Mouse (Mus musculus) E14TG2a.4 (cell line): Measurements from ENCODE around the gene Nek10.
"Not testable (repeated sequence)": the region's sequence is repeated elsewhere in the genome, so short reads cannot be mapped to it uniquely, and the experiment has no call there.

Experiments
- H3K27me3 ChIP-seq: 2 replicates; pipeline ENCODE4 v1.6.1; 2014; ENCODE audit warnings: low read length, control low read depth; ENCODE audit not compliant: insufficient read depth
- H3K36me3 ChIP-seq: 2 replicates; pipeline ENCODE4 v1.6.1; 2014; ENCODE audit warnings: low read length, control low read depth; ENCODE audit not compliant: insufficient read depth
- H3K4me1 ChIP-seq: replicated peaks from 2 replicates; pipeline ENCODE4 v1.6.1; 2014; ENCODE audit warnings: low read depth, low read length, control low read depth
- H3K4me3 ChIP-seq: replicated peaks from 2 replicates; pipeline ENCODE4 v1.5.1; 2014; ENCODE audit warnings: mild to moderate bottlenecking, low read length
- H3K9me3 ChIP-seq: 2 replicates; pipeline ENCODE4 v1.6.1; 2014; ENCODE audit warnings: low read length, control low read depth
- CTCF ChIP-seq: conservative IDR thresholded peaks from 2 replicates; pipeline ENCODE4 v1.5.1; 2014; ENCODE audit warnings: low read length
- NANOG ChIP-seq: IDR thresholded peaks from 2 replicates; pipeline ENCODE4 v1.6.1; 2014; ENCODE audit warnings: borderline replicate concordance, low read length, mixed read lengths
- POU5F1 ChIP-seq: IDR thresholded peaks from 2 replicates; pipeline ENCODE4 v1.6.1; 2014; ENCODE audit warnings: low read length, borderline replicate concordance

Gene Nek10

DNA sequence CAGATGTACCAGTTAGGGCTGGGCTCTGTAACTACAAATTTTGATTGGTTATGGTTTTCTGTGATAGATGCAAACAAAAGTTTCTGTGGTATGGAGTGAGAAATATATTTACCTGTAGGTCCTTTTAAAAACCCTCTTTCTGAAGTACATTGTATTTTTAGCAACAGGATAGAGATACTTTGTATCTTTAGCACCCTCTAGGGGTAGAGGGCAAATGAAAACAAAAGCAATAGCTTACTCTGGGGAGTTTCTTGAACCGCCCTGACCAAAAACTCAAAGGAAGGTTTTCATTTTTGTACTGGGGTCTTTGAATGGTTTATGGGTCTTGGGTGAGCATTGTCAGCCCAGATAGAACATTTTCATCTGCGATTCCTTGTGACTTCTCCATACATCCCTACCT, 188.4 kb downstream of the Nek10 start:
- no peaks in the 10 kb centered on the region for H3K9me3 ChIP-seq
- no peaks in the 10 kb centered on the region for H3K27me3 ChIP-seq
- H3K4me1 ChIP-seq: peaks cover 9% of the 10 kb centered on the region
- H3K36me3 ChIP-seq: no peaks in the 10 kb centered on the region
- TF ChIP-seq NANOG (no peak), POU5F1 (no peak), CTCF (no peak)
- no peak overlapping the region for H3K4me3 ChIP-seq

DNA sequence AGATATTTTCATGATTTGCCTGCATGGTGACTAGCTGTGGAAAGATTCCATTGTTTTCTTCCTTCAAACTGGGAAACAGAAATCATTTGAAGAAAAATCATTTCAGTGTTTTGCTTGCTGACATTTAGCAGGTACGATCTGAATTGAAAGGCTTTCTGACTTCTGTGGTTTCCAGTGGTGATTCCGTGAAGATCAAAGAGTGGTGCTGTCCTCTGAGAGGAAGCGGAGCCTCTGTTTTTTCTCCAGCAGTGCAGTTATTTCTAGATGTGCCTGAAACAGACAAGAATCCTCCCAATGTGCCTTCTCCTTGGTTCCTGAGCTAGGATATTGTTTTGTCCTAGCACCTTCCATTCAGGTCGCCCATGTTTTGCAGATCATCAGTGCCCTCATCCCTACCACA, 208.2 kb downstream of the Nek10 start:
- Histone ChIP-seq H3K36me3 (no peaks in the 10 kb centered on the region), H3K4me3 (no peak overlapping the region), H3K27me3 (no peaks in the 10 kb centered on the region), H3K9me3 (no peaks in the 10 kb centered on the region), H3K4me1 (no peaks in the 10 kb centered on the region)
- no peak for TF ChIP-seq NANOG
- no peak for TF ChIP-seq POU5F1
- no peak for TF ChIP-seq CTCF

DNA sequence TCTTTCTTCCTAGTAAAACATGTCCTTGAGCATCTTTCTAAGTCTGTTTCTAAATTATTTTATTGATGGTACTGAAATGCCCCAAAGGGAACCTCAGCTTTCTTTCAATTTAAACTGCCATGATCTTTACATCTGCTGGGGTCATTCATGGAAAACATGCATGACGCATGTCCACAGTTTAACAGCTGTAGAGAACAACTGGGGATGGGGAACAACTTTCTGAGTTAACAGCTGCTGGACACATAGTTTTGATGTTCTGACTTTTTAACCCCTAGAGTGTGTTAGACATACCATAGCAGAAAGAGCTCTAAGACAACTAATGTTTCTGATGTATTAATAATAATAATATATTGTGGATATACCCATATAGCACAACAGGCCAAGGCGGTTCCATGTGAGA, 211.6 kb downstream of the Nek10 start:
- Histone ChIP-seq H3K4me3 (no peak overlapping the region), H3K36me3 (no peaks in the 10 kb centered on the region), H3K4me1 (no peaks in the 10 kb centered on the region), H3K9me3 (no peaks in the 10 kb centered on the region), H3K27me3 (no peaks in the 10 kb centered on the region)
- no peak for TF ChIP-seq POU5F1
- no peak for TF ChIP-seq NANOG
- no peak for TF ChIP-seq CTCF

DNA sequence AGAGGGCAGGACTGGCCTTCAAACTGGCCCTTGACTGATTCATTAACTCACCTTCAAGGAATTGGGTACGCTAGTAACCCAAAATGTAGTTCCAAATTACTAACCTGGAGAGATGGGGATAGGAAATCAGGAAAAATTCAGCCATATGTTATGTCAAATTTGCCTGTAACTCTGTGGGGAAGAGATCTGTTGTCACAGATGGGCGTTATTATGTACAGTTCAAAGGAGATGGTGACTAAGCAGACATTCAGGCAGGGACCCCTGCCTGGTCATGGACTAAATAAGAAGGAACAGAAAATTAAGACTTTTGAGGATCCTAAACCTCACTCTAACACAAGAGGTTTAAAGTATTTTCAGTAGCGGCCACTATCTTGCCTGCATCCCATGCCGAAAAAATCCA, 227.4 kb downstream of the Nek10 start:
- peaks cover 73% of the 10 kb centered on the region for H3K9me3 ChIP-seq
- not testable (repeated sequence) for H3K27me3 ChIP-seq, H3K4me1 ChIP-seq, H3K36me3 ChIP-seq, H3K4me3 ChIP-seq

DNA sequence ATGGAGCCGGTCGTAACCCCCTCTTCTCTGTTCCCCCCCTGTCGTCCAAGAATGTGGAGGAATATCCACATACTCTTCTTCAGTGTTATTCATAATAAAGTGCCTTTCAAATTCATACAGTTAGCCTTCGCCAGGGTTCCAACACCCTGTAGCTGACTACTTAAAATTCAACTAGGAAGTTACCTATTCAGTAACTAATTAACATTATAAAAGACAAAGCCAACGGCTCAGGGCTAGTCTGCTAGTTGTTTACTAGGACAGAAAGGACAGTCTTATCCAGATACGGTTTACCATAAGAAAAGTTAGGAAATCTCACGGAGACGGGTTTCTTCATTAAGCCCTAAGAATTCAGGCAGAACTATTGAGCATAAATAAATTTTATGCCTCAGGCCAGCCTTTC, 231.4 kb downstream of the Nek10 start:
- H3K36me3 ChIP-seq, H3K27me3 ChIP-seq, H3K4me1 ChIP-seq, H3K4me3 ChIP-seq: not testable (repeated sequence)
- H3K9me3 ChIP-seq: peaks cover 57% of the 10 kb centered on the region

DNA sequence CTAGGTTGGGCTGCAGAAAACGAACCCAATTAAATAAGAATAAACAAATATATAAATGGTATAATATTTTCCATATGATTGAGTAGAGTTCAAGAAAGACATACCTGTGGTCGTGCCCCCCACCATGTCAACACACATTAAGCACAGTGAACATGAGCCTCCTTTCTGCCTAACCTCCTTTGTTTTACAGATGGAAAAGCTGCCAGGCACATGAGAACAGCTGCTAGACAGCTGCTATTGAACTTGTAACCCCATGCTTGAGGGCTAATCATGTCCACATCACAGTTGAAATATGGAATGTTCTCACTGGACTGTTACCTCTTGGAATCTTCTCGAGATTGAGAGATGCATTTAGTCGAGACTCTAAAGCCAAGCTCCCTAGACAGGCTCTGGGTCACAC, 245.0 kb downstream of the Nek10 start:
- no peaks in the 10 kb centered on the region for H3K27me3 ChIP-seq
- no peaks in the 10 kb centered on the region for H3K36me3 ChIP-seq
- no peak overlapping the region for H3K4me3 ChIP-seq
- peaks cover 7% of the 10 kb centered on the region; the same call in 1 of the 2 replicates for H3K9me3 ChIP-seq
- H3K4me1 ChIP-seq: no peaks in the 10 kb centered on the region
- TF ChIP-seq CTCF (no peak), POU5F1 (no peak), NANOG (no peak)

DNA sequence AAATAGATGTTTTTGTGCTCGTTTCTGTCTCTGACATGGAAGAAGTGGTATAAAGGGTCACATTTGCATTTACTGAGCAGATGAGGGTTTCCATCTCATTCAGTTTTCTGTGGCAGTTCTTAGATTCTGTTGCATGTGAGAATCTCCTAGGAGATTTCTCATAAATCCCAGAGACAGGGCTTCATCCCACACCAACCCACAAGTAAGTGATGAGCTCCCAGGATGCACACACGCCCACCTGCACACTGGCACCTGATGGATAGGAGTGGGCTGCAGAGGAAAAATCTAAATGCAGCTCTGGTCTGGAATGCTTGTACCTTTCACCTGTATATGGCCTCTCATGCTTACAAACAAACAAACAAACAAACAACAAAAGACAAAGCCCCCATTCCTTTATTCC, 258.3 kb downstream of the Nek10 start:
- Histone ChIP-seq H3K36me3 (no peaks in the 10 kb centered on the region), H3K4me3 (no peak overlapping the region), H3K4me1 (0 out of 2 replicates have a peak, but pooled peaks cover 3% of the 10 kb centered on the region), H3K9me3 (no peaks in the 10 kb centered on the region), H3K27me3 (no peaks in the 10 kb centered on the region)
- TF ChIP-seq POU5F1 (no peak), CTCF (no peak), NANOG (no peak)
